ENCODE assay signal across 8 mouse cellular contexts in genomic region chr2:173659057-173659925, GRCm38 (mm10). TPM values are rescaled to one million over a fixed set of nuclear protein-coding genes. Genes with fewer than 3 reads are reported as not detected.
DNase-seq lines count a peak whose midpoint lies in the region; ATAC-seq and TF ChIP-seq lines count a peak whose summit lies in the region.

TSS of gene Rab22a (plus strand) at chr2:173659760.

- H3K4me2 ChIP-seq in kidney, embryonic 14.5 days (replicated peaks; ENCODE audit: low read depth, low read length): peak within 1 kb of the TSS; percentile 76
- peak within 1 kb of the TSS; percentile 73 for H3K4me2 ChIP-seq in limb, embryonic 15.5 days

- H3K27me3 ChIP-seq in kidney, embryonic 14.5 days (ENCODE audit: control insufficient read depth, insufficient read depth, low read length): no peaks in the 10 kb centered on the region
- no peaks in the 10 kb centered on the region for H3K27me3 ChIP-seq in limb, embryonic 15.5 days

- ATAC-seq in kidney, embryonic 14.5 days (ENCODE audit: low FRiP score, low TSS enrichment): peak; percentile 98
- ATAC-seq in limb, embryonic 15.5 days (ENCODE audit: insufficient number of reproducible peaks, low FRiP score, low TSS enrichment, low read depth): peak; percentile 99

- peaks cover 14% of the 10 kb centered on the region for H3K4me1 ChIP-seq in bone marrow macrophage, adult 2 months (ENCODE audit: control insufficient read depth, insufficient read depth, low read length)
- H3K4me1 ChIP-seq in embryonic fibroblast, embryonic 13.5 days (ENCODE audit: control insufficient read depth, insufficient read depth, low read length): peaks cover 3% of the 10 kb centered on the region; the same call in 1 of the 2 replicates
- H3K4me1 ChIP-seq in kidney, embryonic 14.5 days (ENCODE audit: control insufficient read depth, insufficient read depth, low read length): peaks cover 17% of the 10 kb centered on the region
- H3K4me1 ChIP-seq in limb, embryonic 15.5 days: peaks cover 29% of the 10 kb centered on the region

- WGBS in kidney, embryonic 14.5 days: 1% methylated on average over 47 of the region's 55 CpGs
- 0% methylated on average over 53 of the region's 55 CpGs for WGBS in limb, embryonic 15.5 days

- peak within 1 kb of the TSS; percentile 87 for H3K4me3 ChIP-seq in bone marrow macrophage, adult 2 months (ENCODE audit: insufficient read depth, low read length)
- peak within 1 kb of the TSS; percentile 99 for H3K4me3 ChIP-seq in embryonic fibroblast, embryonic 13.5 days (ENCODE audit: insufficient read depth, low read length)
- H3K4me3 ChIP-seq in kidney, embryonic 14.5 days (ENCODE audit: low read length): peak within 1 kb of the TSS; percentile 98
- peak within 1 kb of the TSS; percentile 98 for H3K4me3 ChIP-seq in limb, embryonic 15.5 days

- H3K27ac ChIP-seq in bone marrow macrophage, adult 2 months (ENCODE audit: insufficient read depth, low read depth, low read length): peak within 1 kb of the TSS; percentile 40
- H3K27ac ChIP-seq in embryonic fibroblast, embryonic 13.5 days (ENCODE audit: insufficient read depth, low read length): peak within 1 kb of the TSS; percentile 29; the same call in 1 of the 2 replicates
- peak within 1 kb of the TSS; percentile 47; the same call in 1 of the 2 replicates for H3K27ac ChIP-seq in kidney, embryonic 14.5 days (ENCODE audit: low read depth, low read length)
- H3K27ac ChIP-seq in limb, embryonic 15.5 days: peak within 1 kb of the TSS; percentile 79

- H3K9me3 ChIP-seq in kidney, embryonic 14.5 days (ENCODE audit: control insufficient read depth, low read length): no peaks in the 10 kb centered on the region
- H3K9me3 ChIP-seq in limb, embryonic 15.5 days: no peaks in the 10 kb centered on the region

- TF ChIP-seq CTCF in bone marrow macrophage, adult 2 months (IDR thresholded peaks at IDR 0.05; ENCODE audit: low read depth, low read length): no peak; the same call in 1 of the 2 replicates
- no peak for TF ChIP-seq CTCF in embryonic fibroblast, embryonic 13.5 days (IDR thresholded peaks at IDR 0.05; ENCODE audit: borderline replicate concordance, insufficient read depth, low read length)

- H3K36me3 ChIP-seq in kidney, embryonic 14.5 days (ENCODE audit: control insufficient read depth, insufficient read depth, low read length): peaks cover 31% of the 10 kb centered on the region
- peaks cover 30% of the 10 kb centered on the region for H3K36me3 ChIP-seq in limb, embryonic 15.5 days

- peak; percentile 99 for DNase-seq in A20 (ENCODE audit: low read depth, low spot score)
- DNase-seq in heart, adult 9 months (ENCODE audit: low spot score in 2 of 2): peak; percentile 96 to 98
- peak; percentile 92 to 98 for DNase-seq in monocyte, adult 2 months (ENCODE audit: low read depth in 1 of 2, low spot score in 2 of 2)
- DNase-seq in spleen, postnatal 36 days (ENCODE audit: low spot score in 2 of 2): peak; percentile 97

- TF ChIP-seq POLR2A in bone marrow macrophage, adult 2 months (IDR thresholded peaks at IDR 0.05; ENCODE audit: borderline replicate concordance, low read depth, low read length): peak; percentile 95
- TF ChIP-seq POLR2A in embryonic fibroblast, embryonic 13.5 days (IDR thresholded peaks at IDR 0.05; ENCODE audit: low read depth, low read length): peak; percentile 94

- peak within 1 kb of the TSS; percentile 94 for H3K9ac ChIP-seq in kidney, embryonic 14.5 days (ENCODE audit: low read depth, low read length)
- H3K9ac ChIP-seq in limb, embryonic 15.5 days: peak within 1 kb of the TSS; percentile 96

RNA-seq across cellular contexts. Expression of gene Rab22a, which starts in this region (rescaled TPM):
- 26.1 and 32.6 TPM in 2 replicates for polyA plus RNA-seq in bone marrow macrophage, adult 2 months (2012; ENCODE audit: insufficient read depth, insufficient read length, missing spikeins)
- 48.6 and 54.5 TPM in 2 replicates for polyA plus RNA-seq in embryonic fibroblast, embryonic 13.5 days (2011; ENCODE audit: insufficient read length, low read depth, missing spikeins)
- polyA plus RNA-seq in kidney, embryonic 14.5 days (2014; fragmentation: Nextera tagmentation; extraction: Ambion mirVana): 24.9 and 32.9 TPM in 2 replicates
- polyA plus RNA-seq in limb, embryonic 15.5 days (2015; fragmentation: Nextera tagmentation; extraction: Ambion mirVana): 43.0 and 45.5 TPM in 2 replicates

Comparison
In these comparisons a context has a peak if more than half of its experiments do, and no peak if none do; other contexts are left out.
1. Peak in every context shown above with its lines: DNase-seq, ATAC-seq, H3K4me3 ChIP-seq and H3K27ac ChIP-seq.
2. H3K27ac ChIP-seq: peak in every context shown above with its lines; median percentile 79 in limb, embryonic 15.5 days; 47 in kidney, embryonic 14.5 days; 40 in bone marrow macrophage, adult 2 months; 29 in embryonic fibroblast, embryonic 13.5 days.